Mouse (Mus musculus): ENCODE results near the gene Efcab5.

DNA sequence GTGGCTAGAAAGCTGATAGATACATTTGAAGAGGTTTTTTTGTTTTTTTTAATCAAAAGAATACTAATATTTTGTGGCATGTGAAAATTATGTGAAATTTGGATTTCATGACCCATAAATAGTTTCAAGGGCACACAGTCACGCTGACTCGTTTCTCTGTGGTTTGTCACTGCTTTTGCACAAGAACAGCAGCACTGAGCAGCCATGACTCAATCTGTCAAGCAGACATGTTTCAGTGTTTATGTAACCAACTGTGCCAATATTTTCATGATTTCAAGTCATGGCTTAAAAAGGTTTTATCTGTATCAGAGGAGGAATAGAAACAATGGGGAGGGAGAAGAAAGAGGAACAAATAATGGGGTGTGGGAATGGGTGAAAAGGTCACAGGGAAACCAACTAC lies 3.8 kb downstream of the Efcab5 start:
- TF ChIP-seq CTCF (IDR thresholded peaks at IDR 0.05) = no peak
- no peak for TF ChIP-seq EP300 (IDR thresholded peaks at IDR 0.05; ENCODE audit: insufficient read depth, low read depth, low read length)
- TF ChIP-seq POLR2A (IDR thresholded peaks at IDR 0.05; ENCODE audit: insufficient read depth, low read depth, low read length) = no peak
